Mouse (Mus musculus): ENCODE measurements around the gene Uvrag.
A peak's percentile ranks its signal among the peaks of the same experiment; 100 is the strongest.
"Not testable (repeated sequence)": the region's sequence is repeated elsewhere in the genome, so short reads cannot be mapped to it uniquely, and the experiment has no call there.

Gene Uvrag

GRCm38 (mm10) chr7:99097781-99098180 is 43.2 kb downstream of the Uvrag start:
- no peak for DNase-seq (ENCODE audit: low spot score in 2 of 2)

- DNase-seq (ENCODE audit: low spot score in 2 of 2): no peak
Measured at GRCm38 (mm10) chr7:99097128-99097527, 43.8 kb downstream of the Uvrag start.

GRCm38 (mm10) chr7:99095191-99095590 is 45.8 kb downstream of the Uvrag start:
- no peak for DNase-seq (ENCODE audit: low spot score in 2 of 2)

GRCm38 (mm10) chr7:99094336-99094735 is 46.6 kb downstream of the Uvrag start:
- no peak for DNase-seq (ENCODE audit: low spot score in 2 of 2)

- DNase-seq (ENCODE audit: low spot score in 2 of 2): no peak
Measured at GRCm38 (mm10) chr7:99091915-99092645, 48.9 kb downstream of the Uvrag start.

GRCm38 (mm10) chr7:99089716-99090115 is 51.2 kb downstream of the Uvrag start:
- DNase-seq (ENCODE audit: low spot score in 2 of 2): no peak

GRCm38 (mm10) chr7:99088576-99089346 is 52.2 kb downstream of the Uvrag start:
- DNase-seq (ENCODE audit: low spot score in 2 of 2): no peak

- DNase-seq (ENCODE audit: low spot score in 2 of 2): no peak
Measured at GRCm38 (mm10) chr7:99087581-99087980, 53.4 kb downstream of the Uvrag start.

- DNase-seq (ENCODE audit: low spot score in 2 of 2): no peak
Measured at GRCm38 (mm10) chr7:99086646-99087443, 54.1 kb downstream of the Uvrag start.

GRCm38 (mm10) chr7:99085249-99085648 is 55.7 kb downstream of the Uvrag start:
- peak; percentile 40 to 53 for DNase-seq (ENCODE audit: low spot score in 2 of 2)

- DNase-seq (ENCODE audit: low spot score in 2 of 2): peak in 1 of 2 experiments; percentile 39
Measured at GRCm38 (mm10) chr7:99079522-99079921, 61.4 kb downstream of the Uvrag start.

- DNase-seq (ENCODE audit: low spot score in 2 of 2): no peak
Measured at GRCm38 (mm10) chr7:99078805-99079204, 62.1 kb downstream of the Uvrag start.

- peak in 1 of 2 experiments; percentile 35 for DNase-seq (ENCODE audit: low spot score in 2 of 2)
Measured at GRCm38 (mm10) chr7:99077234-99077633, 63.7 kb downstream of the Uvrag start.

GRCm38 (mm10) chr7:99075101-99075500 is 65.8 kb downstream of the Uvrag start:
- DNase-seq (ENCODE audit: low spot score in 2 of 2): no peak

- no peak for DNase-seq (ENCODE audit: low spot score in 2 of 2)
Measured at GRCm38 (mm10) chr7:99073734-99074372, 67.1 kb downstream of the Uvrag start.

- no peak for DNase-seq (ENCODE audit: low spot score in 2 of 2)
Measured at GRCm38 (mm10) chr7:99067710-99068109, 73.2 kb downstream of the Uvrag start.

GRCm38 (mm10) chr7:99065920-99066319 is 75.0 kb downstream of the Uvrag start:
- DNase-seq (ENCODE audit: low spot score in 2 of 2): no peak

- no peak for DNase-seq (ENCODE audit: low spot score in 2 of 2)
Measured at GRCm38 (mm10) chr7:99065391-99065831, 75.5 kb downstream of the Uvrag start.

GRCm38 (mm10) chr7:99064795-99065194 is 76.1 kb downstream of the Uvrag start:
- DNase-seq (ENCODE audit: low spot score in 2 of 2): no peak

GRCm38 (mm10) chr7:99062263-99062662 is 78.7 kb downstream of the Uvrag start:
- not testable (repeated sequence) for DNase-seq (ENCODE audit: low spot score in 2 of 2)

GRCm38 (mm10) chr7:99061056-99061680 is 79.8 kb downstream of the Uvrag start:
- no peak for DNase-seq (ENCODE audit: low spot score in 2 of 2)
